Mouse (Mus musculus) right cerebral cortex, postnatal 14 days (tissue): ENCODE results near the gene Syap1.
"Not testable (repeated sequence)": the region's sequence is repeated elsewhere in the genome, so short reads cannot be mapped to it uniquely, and the experiment has no call there.

Experiments
- DNase-seq: peaks from one replicate; pipeline ENCODE4 v3.0.0; 2022

The Syap1 gene

DNA sequence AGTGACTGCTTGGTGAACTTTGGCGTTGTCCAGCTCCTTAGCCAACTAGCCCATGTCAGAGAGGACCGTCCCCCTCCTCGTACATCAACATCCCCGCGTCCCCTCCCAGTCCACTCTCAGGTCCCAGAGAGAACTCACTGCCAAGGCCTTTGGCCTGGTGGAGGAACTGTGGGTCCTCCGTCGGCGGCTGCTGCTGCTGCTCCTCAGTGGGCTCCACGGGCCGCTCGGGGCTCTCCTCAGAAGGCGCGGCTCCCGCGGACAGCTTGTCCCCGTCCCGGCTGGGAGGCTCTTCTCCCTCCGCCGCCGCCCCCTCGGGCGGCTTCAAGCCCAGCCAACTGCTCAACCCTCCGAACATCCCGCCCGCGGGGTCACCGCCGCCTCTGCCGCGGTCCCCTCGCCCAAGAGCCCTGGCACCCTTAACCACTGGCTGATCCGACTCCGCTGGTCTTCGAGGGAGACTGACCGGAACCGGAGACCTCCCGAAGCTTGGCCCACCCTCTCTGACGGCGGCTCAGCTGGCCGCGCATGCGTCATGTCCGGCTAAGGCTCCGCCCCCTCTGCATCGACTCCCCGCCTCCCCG, at the start of gene Syap1:
Syap1 (minus strand) TSS at position 517 of the 581 bp plus-strand sequence.
- peak; percentile 72 for DNase-seq

DNA sequence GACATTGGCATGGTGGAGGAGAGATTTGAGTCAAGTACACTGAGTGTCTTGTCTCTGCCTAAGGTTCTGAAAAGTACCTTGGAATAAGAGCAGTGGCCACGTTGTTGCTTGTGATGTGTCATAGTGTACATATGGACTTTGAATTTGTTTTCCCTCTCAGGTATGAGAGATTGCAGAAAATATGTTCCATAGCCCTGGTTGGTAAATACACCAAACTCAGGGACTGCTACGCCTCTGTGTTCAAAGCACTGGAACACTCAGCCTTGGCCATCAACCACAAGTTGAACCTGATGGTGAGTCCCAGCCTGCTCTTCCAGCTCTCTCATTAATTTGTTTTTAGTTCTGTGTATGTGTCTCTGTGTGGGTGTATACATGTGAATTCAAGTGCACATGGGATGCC, 43.2 kb upstream of the Syap1 start:
- DNase-seq, result no peak

DNA sequence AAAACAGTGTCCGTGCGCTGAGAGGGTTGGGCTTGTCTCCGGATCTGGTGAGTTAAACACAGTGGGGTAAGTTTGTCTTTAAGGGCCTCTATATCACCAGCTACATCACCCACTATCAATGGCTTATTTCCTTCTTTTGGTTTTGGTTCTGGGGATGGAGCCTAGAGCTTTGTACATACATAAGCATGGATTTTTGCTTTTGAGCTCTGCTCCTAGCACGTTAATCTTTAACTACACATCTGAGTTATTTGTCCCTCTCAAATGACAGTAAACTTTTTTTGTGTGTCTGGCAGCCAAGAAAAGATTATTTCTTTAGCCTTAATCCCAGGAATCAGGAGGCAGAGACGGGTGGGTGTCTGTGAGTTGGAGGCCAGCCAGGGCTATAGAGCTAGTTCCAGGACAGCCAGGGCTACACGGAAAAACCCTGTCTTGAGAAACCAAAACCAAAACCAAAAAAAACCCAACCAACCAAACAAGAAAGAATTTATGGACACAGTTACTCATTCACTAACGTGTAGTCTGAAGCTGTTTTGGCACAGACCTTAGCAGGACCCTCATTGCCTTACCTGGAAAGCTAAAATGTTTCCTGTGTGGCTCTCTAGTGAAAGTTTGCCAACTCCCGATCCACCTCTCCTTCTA, 33.4 kb upstream of the Syap1 start:
- no peak for DNase-seq

DNA sequence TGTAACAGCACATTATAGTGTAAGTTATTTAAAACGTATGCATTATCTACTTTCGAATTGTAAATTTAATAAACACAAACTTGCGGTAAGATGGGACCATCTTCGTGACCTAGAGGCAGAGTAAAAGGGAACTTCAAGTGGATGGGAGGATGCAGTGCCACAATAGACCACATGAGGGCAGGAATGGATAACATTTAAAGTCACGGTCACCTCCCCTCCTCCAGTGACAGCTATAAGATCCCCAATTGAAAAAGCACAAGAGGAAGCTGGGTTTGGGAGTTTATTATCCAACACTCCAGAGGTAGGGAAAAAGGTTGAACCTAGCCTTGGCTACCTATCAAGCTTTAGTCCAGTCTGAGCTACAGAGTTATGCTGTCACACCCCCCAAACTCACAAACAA, 27.4 kb upstream of the Syap1 start:
- peak; percentile 62 for DNase-seq

DNA sequence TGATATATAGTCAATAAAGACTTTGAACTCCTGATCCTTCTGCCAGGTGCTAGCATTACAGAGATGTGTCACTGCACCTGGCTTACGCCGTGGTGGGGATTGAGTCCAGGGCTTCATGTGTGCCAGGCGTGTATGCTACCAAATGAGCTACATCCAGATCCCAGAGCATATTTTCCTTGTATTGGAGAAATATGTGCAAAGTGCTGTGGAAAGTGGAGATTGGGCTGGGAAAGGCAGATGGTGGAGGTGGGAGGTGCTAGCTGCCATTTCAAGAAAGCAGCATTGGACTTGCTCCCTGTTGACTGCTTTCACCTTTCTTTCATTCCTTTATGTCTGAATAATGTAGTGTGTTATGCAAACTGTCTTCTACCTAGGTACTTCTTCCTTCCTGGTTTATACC, 25.4 kb upstream of the Syap1 start:
- no peak for DNase-seq

DNA sequence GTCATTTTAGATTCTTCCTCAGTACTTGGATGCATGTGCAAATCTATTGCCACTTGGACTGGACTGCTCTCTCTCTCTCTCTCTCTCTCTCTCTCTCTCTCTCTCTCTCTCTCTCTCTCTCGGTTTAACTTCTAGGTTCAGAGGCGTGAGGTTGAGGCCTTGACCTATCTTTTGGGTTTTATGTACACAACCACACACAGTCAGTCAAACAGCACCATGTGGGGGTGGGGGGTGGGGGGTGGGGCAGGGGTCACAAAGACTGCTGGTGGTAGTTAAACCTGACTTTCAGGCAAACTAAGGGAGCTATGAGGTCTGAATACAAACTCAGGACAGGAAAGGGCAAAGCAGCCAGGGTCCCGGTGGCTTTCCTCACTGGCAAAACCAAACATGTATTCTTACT, 19.3 kb upstream of the Syap1 start:
- no peak for DNase-seq

DNA sequence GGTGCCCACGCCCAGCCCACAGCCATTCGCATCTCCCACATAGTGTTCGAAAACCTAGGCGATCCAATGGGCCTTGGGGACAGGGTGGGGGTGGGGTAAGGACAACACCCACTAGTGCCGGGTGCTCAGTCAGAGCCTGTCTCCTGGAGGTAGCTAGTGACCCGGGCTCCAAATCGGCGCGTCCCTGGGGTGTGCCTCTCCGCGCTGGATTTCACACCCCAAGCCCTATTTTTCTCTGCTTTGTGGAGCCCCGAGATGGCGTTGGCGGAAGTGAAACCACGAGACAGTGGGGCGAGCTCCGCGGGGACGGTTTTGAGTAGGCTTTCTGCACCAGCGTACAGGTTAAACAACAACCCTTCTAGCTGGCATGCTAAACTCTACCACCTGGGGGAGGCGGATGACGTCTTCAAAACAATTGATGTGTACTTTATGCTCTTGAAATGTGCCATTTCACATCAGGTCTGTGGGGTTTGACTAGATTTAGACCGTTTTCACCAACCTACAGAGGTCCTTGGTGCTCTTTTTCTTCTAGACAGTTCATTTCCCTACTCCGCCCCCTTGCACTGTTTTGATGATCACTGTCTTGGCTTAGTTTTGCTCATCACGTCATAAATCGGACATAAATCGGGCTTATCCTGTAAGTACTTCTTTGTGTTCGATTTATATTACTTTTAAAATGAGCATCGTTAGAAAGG, 13.9 kb upstream of the Syap1 start:
- peak; percentile 21 for DNase-seq

DNA sequence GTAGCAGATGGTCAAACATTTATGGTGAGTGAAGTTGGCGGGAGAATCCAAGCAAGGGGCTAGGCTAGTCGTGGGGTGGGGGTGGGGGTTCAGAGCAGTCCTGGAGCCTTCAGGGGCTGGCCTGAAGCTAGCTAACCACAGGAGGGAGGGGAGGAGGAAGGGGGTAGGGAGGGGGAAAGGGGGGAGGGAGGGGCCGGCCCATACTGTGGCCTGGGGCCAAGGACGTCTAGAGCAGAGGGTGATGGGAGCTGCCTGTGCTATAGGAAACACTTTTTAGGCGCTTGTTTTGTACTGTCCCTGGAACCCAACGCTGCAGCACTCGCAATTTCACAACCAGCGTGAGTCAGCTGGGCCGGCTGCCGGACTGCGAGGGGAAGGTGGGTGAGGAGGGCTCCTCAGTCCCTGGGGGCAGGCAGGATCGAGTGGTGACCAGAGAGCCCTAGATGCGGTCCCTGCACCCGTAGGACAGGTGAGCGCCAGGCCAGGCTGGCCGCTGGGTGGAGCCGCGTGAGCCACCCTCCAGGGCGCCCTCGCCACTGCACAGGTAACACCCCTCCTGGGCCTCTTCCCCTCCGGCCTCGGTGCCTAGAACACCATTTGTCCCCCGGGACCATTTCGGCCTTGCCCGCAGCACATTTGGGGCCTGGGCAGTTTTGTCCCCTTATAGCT, 13.3 kb upstream of the Syap1 start:
- peak; percentile 8 for DNase-seq

DNA sequence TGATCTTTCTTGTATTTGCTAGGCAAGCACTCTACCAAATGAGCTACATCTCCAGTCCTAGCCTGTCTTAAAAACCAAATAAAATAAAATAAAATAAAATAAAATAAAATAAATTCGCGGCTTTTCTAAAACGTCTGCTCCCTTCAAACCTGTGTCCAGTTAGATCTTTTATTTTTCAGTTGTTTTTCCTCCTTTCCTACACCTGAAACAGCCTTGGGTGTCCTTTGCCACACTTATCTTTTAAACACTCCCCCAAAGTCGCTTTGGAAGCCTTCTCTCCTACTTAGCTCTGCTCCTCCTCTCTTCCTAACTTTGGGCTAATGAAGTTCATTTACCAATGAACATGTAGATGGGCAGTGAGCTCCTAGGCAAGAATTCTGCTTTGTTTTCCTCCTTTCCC, 12.7 kb upstream of the Syap1 start, which contains the start of gene Ctps2:
Ctps2 (plus strand) TSS at position 301 of the 400 bp plus-strand sequence.
- no peak for DNase-seq

DNA sequence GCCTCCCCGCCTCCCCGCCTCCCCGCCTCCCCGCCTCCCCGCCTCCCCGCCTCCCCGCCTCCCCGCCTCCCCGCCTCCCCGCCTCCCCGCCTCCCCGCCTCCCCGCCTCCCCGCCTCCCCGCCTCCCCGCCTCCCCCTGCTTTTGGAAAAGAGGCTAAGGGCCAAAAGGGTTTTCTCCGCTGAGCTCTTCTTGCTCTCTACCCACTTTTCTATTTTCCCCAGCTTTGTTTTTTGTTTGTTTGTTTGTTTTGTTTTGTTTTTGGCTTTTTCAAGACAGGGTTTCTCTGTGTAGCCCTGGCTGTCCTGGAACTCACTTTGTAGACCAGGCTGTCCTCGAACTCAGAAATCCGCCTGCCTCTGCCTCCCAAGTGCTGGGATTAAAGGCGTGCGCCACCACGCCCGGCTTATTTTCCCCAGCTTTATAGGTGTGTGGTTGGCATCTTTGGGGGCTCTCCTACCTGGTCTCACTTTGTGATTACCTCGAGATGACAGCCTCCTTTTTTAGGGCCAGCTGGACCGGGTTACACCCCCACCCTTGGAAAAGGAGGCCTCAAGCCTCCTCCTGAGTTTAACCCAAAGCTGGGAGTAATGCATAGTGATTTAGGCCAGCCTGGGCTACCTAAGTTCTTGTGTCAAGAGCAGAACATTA, 452 bp upstream of the Syap1 start:
- not testable (repeated sequence) for DNase-seq

DNA sequence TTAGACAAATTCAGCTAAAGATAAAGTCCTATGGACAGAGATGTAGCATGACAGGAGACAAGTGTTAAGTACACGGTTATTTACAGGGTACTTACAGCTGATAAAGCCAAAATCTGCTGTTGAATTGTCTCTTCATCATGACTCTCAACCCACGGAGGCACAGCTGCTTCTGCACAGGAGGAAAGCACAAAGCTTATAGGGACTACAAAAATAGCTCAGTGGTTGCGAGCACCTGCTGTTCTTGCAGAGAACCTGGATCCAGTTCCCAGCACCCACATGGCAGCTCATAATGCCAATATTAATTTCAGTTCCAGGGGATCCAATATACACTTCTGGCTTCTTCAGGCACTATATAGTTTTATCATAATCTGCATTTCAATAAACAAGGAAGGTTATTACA, 10.0 kb downstream of the Syap1 start:
- no peak for DNase-seq

DNA sequence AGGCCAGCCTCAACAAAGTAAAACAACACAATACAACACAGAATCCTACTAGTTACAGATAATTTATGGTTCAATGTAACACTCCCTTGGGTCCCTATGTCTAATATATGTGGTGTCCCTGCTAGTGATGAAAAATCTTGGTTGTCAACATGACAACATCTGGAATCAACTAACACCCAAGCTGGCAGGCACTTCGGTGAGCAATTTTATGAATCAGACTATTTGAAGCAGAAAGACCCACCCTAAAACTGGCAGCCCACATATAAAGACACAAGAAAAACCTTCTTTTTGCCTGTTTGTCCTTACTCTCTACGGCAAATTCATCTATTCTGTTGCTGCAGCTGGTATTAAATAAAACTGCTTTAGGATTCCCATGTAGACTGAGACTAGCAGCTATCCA, 14.5 kb downstream of the Syap1 start:
- no peak for DNase-seq

DNA sequence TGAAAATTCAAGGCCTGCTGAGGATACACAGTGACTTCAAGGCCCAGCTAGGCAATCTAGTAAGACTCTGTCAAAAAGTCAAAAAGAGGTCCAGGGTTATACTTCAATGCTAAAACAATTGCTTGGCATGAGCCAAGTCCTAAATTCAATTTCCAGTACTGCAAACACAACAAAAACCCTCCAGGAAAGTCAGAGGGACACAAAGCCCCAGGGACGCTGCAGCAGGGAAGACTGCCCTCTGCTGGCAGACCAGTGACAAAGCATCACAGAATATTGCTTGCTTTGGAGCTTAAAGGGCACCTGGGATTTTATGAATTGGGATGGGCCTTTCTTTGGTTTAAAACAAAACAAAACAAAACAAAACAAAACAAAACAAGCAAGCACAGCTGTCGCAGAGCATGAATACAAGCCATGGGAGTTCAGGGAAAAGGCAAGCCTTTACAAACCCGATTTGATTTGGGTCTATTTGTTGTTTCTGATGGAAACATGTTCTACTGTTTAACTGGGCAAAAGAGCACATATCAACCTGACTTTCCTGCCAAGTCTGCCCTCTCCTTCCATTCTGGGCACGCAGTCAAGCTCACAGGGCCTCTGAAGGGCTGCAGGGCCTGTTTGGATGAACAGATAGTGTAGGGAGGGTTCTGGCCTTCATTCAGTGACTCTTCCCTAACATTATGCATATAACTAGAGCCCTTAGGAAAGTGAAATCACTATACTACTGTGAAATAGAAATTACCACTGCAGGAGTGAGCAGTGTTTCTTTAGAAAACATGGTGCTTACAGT, 16.3 kb downstream of the Syap1 start:
- DNase-seq, result no peak

DNA sequence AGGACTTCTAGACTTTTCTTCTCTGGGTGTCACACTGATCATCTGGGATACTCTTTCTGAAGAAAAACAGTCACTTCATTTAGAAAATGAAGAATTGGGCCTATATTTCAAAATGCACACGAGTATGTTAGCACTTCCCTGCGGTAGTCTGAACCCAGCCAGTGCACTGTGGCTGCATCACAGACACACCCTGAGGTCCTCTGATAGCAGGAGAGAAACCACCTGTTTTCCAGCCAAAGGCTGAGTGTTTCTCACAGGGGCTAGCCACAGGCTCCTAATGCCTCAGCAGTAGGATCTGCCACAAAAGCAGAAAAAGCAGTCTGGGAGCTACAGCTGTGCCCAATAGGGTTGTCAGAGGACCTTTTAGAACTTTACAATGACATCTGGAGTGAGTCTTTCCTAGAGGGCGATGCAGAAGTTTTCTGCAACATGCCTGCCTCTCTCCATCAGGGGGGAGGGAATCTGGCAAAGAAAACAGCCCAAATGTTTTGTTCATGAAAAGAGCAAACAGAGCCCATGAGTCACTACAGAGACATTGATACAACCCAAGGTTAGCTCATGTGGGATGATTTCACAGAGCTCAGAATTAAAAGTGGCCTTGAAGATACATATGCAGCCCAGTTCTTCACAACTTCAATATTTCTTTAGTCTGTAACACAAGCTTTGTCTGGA, 19.8 kb downstream of the Syap1 start:
- DNase-seq, result no peak

DNA sequence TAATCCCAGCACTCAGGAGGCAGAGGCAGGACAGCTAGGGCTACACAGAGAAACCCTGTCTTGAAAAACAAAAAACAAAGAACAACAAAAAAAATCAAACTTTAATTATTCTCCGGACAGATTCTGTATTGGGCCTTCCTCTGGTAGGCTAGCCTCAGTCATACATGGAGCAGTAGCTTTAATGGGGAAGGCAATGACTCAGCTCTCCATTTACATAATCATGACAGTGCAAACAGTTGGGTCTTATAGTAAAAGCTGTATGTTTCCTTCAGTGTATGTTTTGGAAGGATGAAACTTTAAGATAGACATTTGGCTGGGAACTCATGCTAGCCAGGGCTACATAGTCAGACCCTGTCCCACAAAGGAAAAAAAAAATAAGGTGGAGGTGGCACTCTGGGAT, 39.6 kb downstream of the Syap1 start:
- no peak for DNase-seq

DNA sequence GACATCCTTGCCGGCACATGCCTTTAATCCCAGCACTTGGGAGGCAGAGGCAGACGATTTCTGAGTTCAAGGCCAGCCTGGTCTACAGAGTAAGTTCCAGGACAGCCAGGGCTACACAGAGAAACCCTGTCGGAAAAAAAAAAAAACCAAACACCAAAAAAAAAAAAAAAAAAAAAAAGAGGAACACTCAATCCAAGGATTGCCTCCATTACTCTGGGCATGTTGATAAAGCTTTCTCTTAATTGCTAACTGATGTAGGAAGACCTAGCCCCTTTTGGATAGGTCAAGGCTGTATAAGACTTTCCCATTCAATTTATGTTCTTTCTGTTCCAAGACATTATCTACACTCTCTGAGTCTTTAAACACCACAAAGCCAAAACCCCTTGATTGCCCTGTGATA, 42.7 kb downstream of the Syap1 start:
- DNase-seq, result no peak

DNA sequence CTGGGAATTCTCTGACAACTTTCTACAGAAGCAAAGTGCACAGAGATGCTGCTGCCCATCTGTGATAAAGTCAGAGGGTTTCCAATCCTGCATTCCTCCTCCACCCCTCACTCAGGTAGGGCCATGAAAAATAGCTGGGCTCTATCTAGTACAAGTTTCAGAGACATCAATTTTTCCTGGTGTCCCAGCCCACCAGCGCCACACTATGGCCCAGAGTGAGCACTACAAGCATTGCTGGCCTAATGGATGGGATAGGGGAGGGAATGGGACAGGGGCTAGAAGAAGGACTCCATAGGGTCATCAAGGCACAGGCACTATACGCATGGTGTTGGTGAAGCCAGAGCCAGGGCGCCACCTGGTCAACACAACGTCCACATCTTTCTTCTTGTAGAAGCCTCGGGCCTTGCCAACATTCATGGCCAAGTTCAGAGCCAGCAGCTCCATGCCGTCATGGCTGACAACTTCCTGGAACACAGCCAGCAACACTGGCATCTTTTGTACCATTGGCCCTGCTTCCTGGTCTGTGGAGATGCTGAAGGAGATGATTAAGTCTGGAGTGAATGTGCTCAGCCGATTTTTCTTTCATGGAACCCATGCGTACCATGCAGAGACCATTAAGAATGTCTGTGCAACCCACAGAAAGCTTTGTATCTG, 43.7 kb downstream of the Syap1 start:
- no peak for DNase-seq

DNA sequence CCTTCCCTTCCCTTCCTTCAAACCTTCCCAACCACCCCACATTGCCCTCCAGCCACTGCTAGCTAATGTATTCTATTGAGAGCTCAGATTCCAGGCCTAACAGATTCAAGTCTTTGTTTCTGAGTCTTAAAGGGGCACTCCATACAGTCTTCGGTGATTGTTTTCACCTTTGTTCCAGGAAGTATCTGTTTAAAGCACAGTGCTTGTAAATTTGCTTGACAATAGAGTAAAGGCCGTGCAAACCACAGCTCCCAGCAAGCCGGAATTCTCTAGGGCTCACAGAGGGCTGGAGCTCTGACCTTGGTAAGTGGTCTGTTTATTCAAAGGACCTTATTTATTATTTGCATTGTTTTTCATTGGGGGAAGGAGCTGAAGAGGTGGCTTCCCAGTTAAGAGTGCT, 56.1 kb downstream of the Syap1 start:
- no peak for DNase-seq

DNA sequence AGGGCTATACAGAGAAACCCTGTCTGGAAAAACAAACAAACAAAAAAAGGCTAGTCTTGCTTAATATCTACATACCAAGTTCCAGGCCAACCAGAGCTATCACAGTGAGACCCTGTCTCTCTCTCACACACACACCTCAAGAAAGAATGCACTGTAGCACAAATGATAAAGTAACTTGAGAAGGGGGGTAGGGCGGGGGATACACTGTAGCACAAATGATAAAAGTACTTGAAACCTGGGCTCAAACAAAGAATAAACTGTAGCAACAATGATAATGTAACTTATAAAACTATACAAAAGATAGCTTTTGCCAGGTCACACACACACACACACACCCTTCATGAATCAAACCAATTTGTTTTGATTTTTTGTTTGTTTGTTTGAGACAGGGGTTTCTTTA, 56.7 kb downstream of the Syap1 start:
- no peak for DNase-seq

DNA sequence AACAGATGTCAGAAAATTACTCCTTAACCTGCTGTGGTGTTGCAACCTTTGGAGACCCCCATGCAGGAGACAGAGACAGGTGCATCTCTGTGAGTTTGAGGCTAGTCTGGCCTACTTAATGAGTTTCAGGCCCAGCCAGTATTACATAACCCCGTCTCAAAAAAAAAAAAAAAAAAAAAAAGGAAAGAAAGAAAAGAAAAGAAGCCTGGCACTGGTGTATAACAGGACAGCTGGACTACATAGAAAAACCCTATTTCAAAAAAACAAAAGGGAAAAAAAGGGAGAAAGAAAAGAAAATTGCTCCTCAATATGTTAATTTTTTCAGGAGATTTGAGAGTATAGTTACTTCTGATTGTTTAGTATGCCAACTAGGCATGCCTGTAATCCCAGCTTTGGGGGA, 57.2 kb downstream of the Syap1 start:
- DNase-seq, result no peak

DNA sequence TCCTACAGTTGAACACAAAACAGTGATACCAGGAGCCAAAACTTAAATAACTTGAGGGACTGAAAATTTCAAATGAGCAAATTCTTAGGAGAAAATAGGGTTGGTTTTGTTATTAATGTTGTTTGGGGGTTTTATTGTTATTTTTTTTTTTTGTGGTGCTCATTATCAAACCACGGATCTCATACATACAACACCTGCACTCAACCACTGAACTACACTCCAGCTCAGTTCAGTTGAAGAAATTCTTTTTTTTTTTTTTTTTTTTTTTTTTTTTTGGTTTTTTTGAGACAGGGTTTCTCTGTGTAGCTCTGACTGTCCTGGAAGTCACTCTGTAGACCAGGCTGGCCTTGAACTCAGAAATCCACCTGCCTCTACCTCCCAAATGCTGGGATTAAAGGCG, 57.9 kb downstream of the Syap1 start:
- DNase-seq, result not testable (repeated sequence)
